Mouse (Mus musculus) intestine, embryonic 14.5 days (tissue): Measurements from ENCODE around the gene Fam98c. TPM values are rescaled to one million over a fixed set of nuclear protein-coding genes. Genes with fewer than 3 reads are reported as not detected.
"Not testable (repeated sequence)": the region's sequence is repeated elsewhere in the genome, so short reads cannot be mapped to it uniquely, and the experiment has no call there.

Experiments
- ATAC-seq: fragments of 200-750 bp; cut with Nextera tagmentation; replicated peaks from 2 replicates; pipeline ENCODE4 v1.8.0; 2017; ENCODE audit warnings: low read depth, moderate number of reproducible peaks, moderate TSS enrichment, moderate library complexity; ENCODE audit not compliant: low FRiP score, low TSS enrichment
- DNase-seq: peaks from one replicate; pipeline ENCODE4 v3.0.0-alpha.2; 2018; ENCODE audit warnings: low spot score
- H3K27ac ChIP-seq: fragments of 300-500 bp; sonication (generic); 2 replicates; pipeline ENCODE4 v1.5.1; 2014; ENCODE audit warnings: low read depth, mild to moderate bottlenecking, control low read depth
- H3K27me3 ChIP-seq: fragments of 300-500 bp; sonication (generic); replicated peaks from 2 replicates; pipeline ENCODE4 v1.6.1; 2014; ENCODE audit warnings: low read length, control low read depth; ENCODE audit not compliant: control insufficient read depth, insufficient read depth
- H3K36me3 ChIP-seq: fragments of 300-500 bp; sonication (generic); 2 replicates; pipeline ENCODE4 v1.6.1; 2014; ENCODE audit warnings: low read length, control low read depth; ENCODE audit not compliant: control insufficient read depth, insufficient read depth
- H3K4me1 ChIP-seq: fragments of 300-500 bp; sonication (generic); replicated peaks from 2 replicates; pipeline ENCODE4 v1.6.1; 2014; ENCODE audit warnings: low read length, control low read depth, mixed read lengths; ENCODE audit not compliant: control insufficient read depth, insufficient read depth
- H3K4me2 ChIP-seq: fragments of 300-500 bp; sonication (generic); 2 replicates; pipeline ENCODE4 v1.6.1; 2014; ENCODE audit warnings: low read length
- H3K4me3 ChIP-seq: fragments of 300-500 bp; sonication (generic); 2 replicates; pipeline ENCODE4 v1.5.1; 2014; ENCODE audit warnings: low read depth, low read length, control low read depth, mixed read lengths
- H3K9ac ChIP-seq: fragments of 300-500 bp; sonication (generic); 2 replicates; pipeline ENCODE4 v1.6.1; 2014; ENCODE audit warnings: mild to moderate bottlenecking, low read length
- H3K9me3 ChIP-seq: fragments of 300-500 bp; sonication (generic); 2 replicates; pipeline ENCODE4 v1.6.1; 2016; ENCODE audit warnings: low read length, control low read depth; ENCODE audit not compliant: control insufficient read depth
- WGBS: fragments of 180-500 bp; shearing (Covaris S2); extraction: QIAGEN DNeasy Blood & Tissue Kit; methylation state at CpG from one replicate; pipeline ENCODE4 v1.1.7; 2014; 5-methylcytosine and 5-hydroxymethylcytosine counted together
- polyA plus RNA-seq: library from polyadenylated mRNA; unstranded; fragments of >200 nt; fragmentation: Nextera tagmentation; extraction: Ambion mirVana; gene quantifications from 2 replicates; pipeline ENCODE4 v1.2.1, GENCODE M21; 2014

The Fam98c gene
- polyA plus RNA-seq, 1 experiment from 2014 or later, result 25.9 TPM

- H3K4me3 ChIP-seq, result no peak overlapping the region
- H3K9me3 ChIP-seq, result no peaks in the 10 kb centered on the region
- H3K9ac ChIP-seq, result no peak overlapping the region
- WGBS, result 75% methylated on average over 7 of the region's 7 CpGs
- ATAC-seq, result 0 out of 2 replicates have a peak, but pooled peaks have one; percentile 32
- no peak overlapping the region for H3K27ac ChIP-seq
- no peaks in the 10 kb centered on the region for H3K36me3 ChIP-seq
- H3K4me1 ChIP-seq, result no peaks in the 10 kb centered on the region
- H3K4me2 ChIP-seq, result no peak overlapping the region
- H3K27me3 ChIP-seq, result no peaks in the 10 kb centered on the region
- DNase-seq, result no peak
Observed at GRCm38 (mm10) chr7:29146625-29147367, 9.2 kb downstream of the Fam98c start.

GRCm38 (mm10) chr7:29144006-29144405, 12.0 kb downstream of the Fam98c start:
- H3K9me3 ChIP-seq, result no peaks in the 10 kb centered on the region
- no peaks in the 10 kb centered on the region for H3K36me3 ChIP-seq
- no peak overlapping the region for H3K4me2 ChIP-seq
- H3K4me3 ChIP-seq, result no peak overlapping the region
- ATAC-seq (no peak), DNase-seq (no peak)
- H3K27me3 ChIP-seq, result no peaks in the 10 kb centered on the region
- no peak overlapping the region for H3K9ac ChIP-seq
- H3K4me1 ChIP-seq, result no peaks in the 10 kb centered on the region
- no peak overlapping the region for H3K27ac ChIP-seq
- 84% methylated on average over 3 of the region's 4 CpGs for WGBS

- DNase-seq (no peak), ATAC-seq (no peak)
- H3K4me2 ChIP-seq, result no peak overlapping the region
- no peak overlapping the region for H3K9ac ChIP-seq
- H3K4me3 ChIP-seq, result no peak overlapping the region
- WGBS, result 76% methylated on average over 8 of the region's 8 CpGs
- no peaks in the 10 kb centered on the region for H3K27me3 ChIP-seq
- H3K36me3 ChIP-seq, result no peaks in the 10 kb centered on the region
- no peaks in the 10 kb centered on the region for H3K4me1 ChIP-seq
- no peak overlapping the region for H3K27ac ChIP-seq
- H3K9me3 ChIP-seq, result no peaks in the 10 kb centered on the region
Observed at GRCm38 (mm10) chr7:29141416-29141815, 14.6 kb downstream of the Fam98c start.

- H3K9ac ChIP-seq, H3K27ac ChIP-seq, DNase-seq, H3K4me1 ChIP-seq, H3K4me3 ChIP-seq, H3K9me3 ChIP-seq, H3K36me3 ChIP-seq, H3K4me2 ChIP-seq, H3K27me3 ChIP-seq, ATAC-seq: not testable (repeated sequence)
- WGBS, result 88% methylated on average over 3 of the region's 4 CpGs
Observed at GRCm38 (mm10) chr7:29139237-29139636, 16.8 kb downstream of the Fam98c start.

- 39% methylated on average over 16 of the region's 16 CpGs for WGBS
- Histone ChIP-seq H3K4me3 (no peak overlapping the region), H3K9me3 (no peaks in the 10 kb centered on the region), H3K27ac (no peak overlapping the region), H3K9ac (no peak overlapping the region), H3K27me3 (no peaks in the 10 kb centered on the region), H3K4me2 (no peak overlapping the region), H3K4me1 (0 out of 2 replicates have a peak, but pooled peaks cover 10% of the 10 kb centered on the region), H3K36me3 (no peaks in the 10 kb centered on the region)
- ATAC-seq, result no peak
- no peak for DNase-seq
Observed at GRCm38 (mm10) chr7:29137429-29137828, 18.6 kb downstream of the Fam98c start.

- Histone ChIP-seq H3K4me1 (0 out of 2 replicates have a peak, but pooled peaks cover 10% of the 10 kb centered on the region), H3K36me3 (no peaks in the 10 kb centered on the region), H3K27me3 (no peaks in the 10 kb centered on the region), H3K27ac (no peak within 1 kb of the TSS), H3K9me3 (no peaks in the 10 kb centered on the region), H3K4me2 (peak within 1 kb of the TSS; percentile 49), H3K4me3 (peak within 1 kb of the TSS; percentile 25), H3K9ac (peak within 1 kb of the TSS; percentile 16; the same call in 1 of the 2 replicates)
- DNase-seq (peak; percentile 63), ATAC-seq (no peak; the same call in 1 of the 2 replicates)
- 2% methylated on average over 17 of the region's 20 CpGs for WGBS
Observed at GRCm38 (mm10) chr7:29134693-29135386, 21.2 kb downstream of the Fam98c start, which contains the start of gene Rasgrp4. Rasgrp4 (plus strand) TSS chr7:29134851.

- no peak overlapping the region for H3K27ac ChIP-seq
- H3K4me2 ChIP-seq, result peak overlapping the region; percentile 49
- no peaks in the 10 kb centered on the region for H3K36me3 ChIP-seq
- no peaks in the 10 kb centered on the region for H3K27me3 ChIP-seq
- 0 out of 2 replicates have a peak, but pooled peaks cover 10% of the 10 kb centered on the region for H3K4me1 ChIP-seq
- H3K9ac ChIP-seq, result no peak overlapping the region
- WGBS, result 4% methylated on average over 3 of the region's 4 CpGs
- ATAC-seq, result no peak
- H3K9me3 ChIP-seq, result no peaks in the 10 kb centered on the region
- peak overlapping the region; percentile 25; the same call in 1 of the 2 replicates for H3K4me3 ChIP-seq
- no peak for DNase-seq
Observed at GRCm38 (mm10) chr7:29134230-29134629, 21.8 kb downstream of the Fam98c start.

- Histone ChIP-seq H3K9ac (no peak overlapping the region), H3K4me3 (no peak overlapping the region), H3K27ac (no peak overlapping the region), H3K36me3 (no peaks in the 10 kb centered on the region), H3K4me1 (peaks cover 11% of the 10 kb centered on the region; the same call in 1 of the 2 replicates), H3K9me3 (no peaks in the 10 kb centered on the region), H3K27me3 (no peaks in the 10 kb centered on the region), H3K4me2 (no peak overlapping the region)
- DNase-seq (no peak), ATAC-seq (no peak)
- 67% methylated on average over 2 of the region's 2 CpGs for WGBS
Observed at GRCm38 (mm10) chr7:29128725-29129124, 27.3 kb downstream of the Fam98c start.
